Mouse (Mus musculus): ENCODE data around the gene Olfr1420. TPM values are rescaled to one million over a fixed set of nuclear protein-coding genes. Genes with fewer than 3 reads are reported as not detected.
A peak's percentile ranks its signal among the peaks of the same experiment; 100 is the strongest.
"Not testable (repeated sequence)": the region's sequence is repeated elsewhere in the genome, so short reads cannot be mapped to it uniquely, and the experiment has no call there.

The Olfr1420 gene
- not detected in 2 replicates for polyA plus RNA-seq (2015; fragmentation: Nextera tagmentation; extraction: Ambion mirVana)

DNA sequence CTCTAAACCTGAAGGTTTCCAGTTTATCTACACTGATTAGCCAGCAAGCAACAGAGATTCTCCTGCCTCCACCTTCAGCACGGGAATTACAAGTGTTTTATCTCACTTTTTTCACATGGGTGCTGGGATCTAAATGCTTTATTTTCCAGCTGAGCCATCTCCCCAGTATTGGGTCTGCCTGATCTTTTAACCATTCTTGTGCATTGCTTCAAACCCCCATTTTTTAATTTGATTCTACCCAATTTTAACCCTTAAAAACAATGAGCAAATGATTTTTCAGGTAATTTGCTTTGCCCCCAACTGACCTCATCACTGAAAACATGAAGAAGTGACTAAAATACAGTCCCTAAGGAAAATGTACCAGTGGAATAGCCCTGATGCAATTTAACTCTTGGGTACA lies at the start of gene Olfr1420:
Olfr1420 (plus strand) TSS at position 301 of the 400 bp plus-strand sequence.
- no peaks in the 10 kb centered on the region for H3K36me3 ChIP-seq (replicated peaks)
- 0 out of 2 replicates have a peak, but pooled peaks cover 4% of the 10 kb centered on the region for H3K27me3 ChIP-seq
- ATAC-seq (ENCODE audit: insufficient read depth), result no peak
- H3K27ac ChIP-seq (replicated peaks), result no peak within 1 kb of the TSS
- no peaks in the 10 kb centered on the region for H3K4me1 ChIP-seq (replicated peaks)
- 13% methylated on average over 1 of the region's 1 CpGs for WGBS (ENCODE audit: insufficient replicate concordance)
- H3K4me3 ChIP-seq (replicated peaks), result no peak within 1 kb of the TSS
- no peak within 1 kb of the TSS for H3K9ac ChIP-seq
- H3K4me2 ChIP-seq, result no peak within 1 kb of the TSS
- H3K9me3 ChIP-seq (replicated peaks), result no peaks in the 10 kb centered on the region

DNA sequence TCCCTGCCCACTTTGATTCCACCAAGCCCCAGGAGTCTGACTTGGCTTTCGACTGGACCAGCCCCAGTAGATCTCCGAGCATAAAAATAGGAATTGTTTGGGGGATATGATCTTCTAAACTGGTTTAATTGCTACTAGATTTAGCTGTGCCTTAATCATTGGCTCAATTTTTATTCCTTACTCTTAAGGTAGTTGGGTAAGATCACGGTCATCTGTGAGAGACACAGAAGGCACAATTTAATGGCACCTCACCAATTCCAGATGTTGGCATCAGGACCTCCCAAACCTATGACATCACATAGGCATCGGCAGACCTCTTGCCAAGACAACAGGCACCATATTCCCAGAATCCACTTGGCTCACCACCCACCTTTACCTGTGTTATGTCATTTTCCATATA lies 47.2 kb upstream of the Olfr1420 start, which contains the start of gene Olfr1417:
Olfr1417 (minus strand) TSS at position 101 of the 400 bp plus-strand sequence.
- no peak within 1 kb of the TSS for H3K27ac ChIP-seq (replicated peaks)
- no peaks in the 10 kb centered on the region for H3K9me3 ChIP-seq (replicated peaks)
- 60% methylated on average over 4 of the region's 4 CpGs for WGBS (ENCODE audit: insufficient replicate concordance)
- no peaks in the 10 kb centered on the region for H3K27me3 ChIP-seq
- no peaks in the 10 kb centered on the region for H3K36me3 ChIP-seq (replicated peaks)
- no peak for ATAC-seq (ENCODE audit: insufficient read depth)
- H3K4me1 ChIP-seq (replicated peaks), result no peaks in the 10 kb centered on the region
- H3K4me2 ChIP-seq, result no peak within 1 kb of the TSS
- H3K9ac ChIP-seq, result no peak within 1 kb of the TSS
- H3K4me3 ChIP-seq (replicated peaks), result no peak within 1 kb of the TSS

DNA sequence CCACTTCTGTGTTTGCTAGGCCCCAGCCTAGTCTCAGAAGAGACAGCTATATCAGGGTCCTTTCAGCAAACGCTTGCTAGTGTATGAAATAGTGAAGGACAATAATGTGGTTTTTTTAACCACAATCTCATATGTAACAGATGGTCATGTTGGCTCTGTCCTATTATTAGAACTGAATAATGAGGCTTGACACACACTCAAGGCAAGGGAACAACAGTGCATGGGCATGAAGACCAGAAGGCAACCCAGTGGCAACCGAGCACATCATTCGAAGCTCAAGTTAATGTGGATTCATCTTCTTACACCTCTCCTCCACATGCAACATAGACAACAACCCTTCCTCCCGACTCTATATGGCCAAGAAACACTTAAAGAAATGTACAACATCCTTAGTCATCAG lies 40.0 kb upstream of the Olfr1420 start:
- Histone ChIP-seq H3K27ac (replicated peaks) (no peak overlapping the region), H3K4me1 (replicated peaks) (no peaks in the 10 kb centered on the region), H3K9me3 (replicated peaks) (no peaks in the 10 kb centered on the region), H3K4me2 (no peak overlapping the region), H3K27me3 (no peaks in the 10 kb centered on the region), H3K9ac (no peak overlapping the region), H3K36me3 (replicated peaks) (no peaks in the 10 kb centered on the region), H3K4me3 (replicated peaks) (no peak overlapping the region)
- ATAC-seq (ENCODE audit: insufficient read depth), result no peak
- 42% methylated on average over 4 of the region's 4 CpGs for WGBS (ENCODE audit: insufficient replicate concordance)

DNA sequence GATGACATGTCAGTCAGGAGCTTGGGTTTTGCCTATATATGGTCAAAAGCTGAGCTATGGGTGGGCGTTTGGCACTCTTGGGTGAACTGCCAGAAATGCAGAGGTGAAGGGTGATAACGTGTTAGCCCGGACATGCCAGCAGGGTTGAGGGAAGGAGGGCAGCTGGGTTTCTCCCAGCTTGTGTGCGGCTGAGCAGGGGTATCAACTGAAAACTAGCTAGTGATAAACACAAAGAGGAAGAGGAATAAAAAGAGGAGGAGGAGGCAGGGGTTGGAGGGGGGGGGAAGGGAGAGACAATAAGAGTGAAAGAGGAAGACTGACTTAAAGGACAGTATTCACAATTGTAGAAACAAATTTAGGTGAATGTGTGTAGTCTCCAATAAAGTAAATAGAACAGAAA lies 33.7 kb upstream of the Olfr1420 start:
- Histone ChIP-seq H3K27me3 (no peaks in the 10 kb centered on the region), H3K4me2 (no peak overlapping the region), H3K27ac (replicated peaks) (no peak overlapping the region), H3K36me3 (replicated peaks) (no peaks in the 10 kb centered on the region), H3K4me3 (replicated peaks) (no peak overlapping the region), H3K4me1 (replicated peaks) (no peaks in the 10 kb centered on the region), H3K9ac (no peak overlapping the region), H3K9me3 (replicated peaks) (no peaks in the 10 kb centered on the region)
- 22% methylated on average over 4 of the region's 4 CpGs for WGBS (ENCODE audit: insufficient replicate concordance)
- no peak for ATAC-seq (ENCODE audit: insufficient read depth)

DNA sequence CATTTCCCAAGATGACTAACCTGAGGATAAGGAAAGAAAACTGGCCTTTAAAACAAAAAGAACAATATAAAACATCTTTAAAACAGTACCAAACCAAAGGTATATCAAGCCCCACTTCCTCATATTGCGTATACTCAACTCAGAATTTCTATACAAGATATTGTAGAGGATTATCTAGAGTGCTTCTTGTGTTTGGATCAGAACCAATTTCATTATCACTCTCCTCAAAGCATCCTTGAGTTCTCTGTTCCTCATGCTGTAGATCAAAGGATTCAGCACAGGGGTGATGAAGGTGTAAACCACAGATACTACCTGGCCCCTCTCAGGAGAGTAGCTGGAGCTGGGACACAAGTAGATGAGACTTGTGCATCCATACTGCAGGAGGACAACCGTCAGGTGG lies 31.5 kb upstream of the Olfr1420 start:
- Histone ChIP-seq H3K4me2 (no peak overlapping the region), H3K4me1 (replicated peaks) (no peaks in the 10 kb centered on the region), H3K4me3 (replicated peaks) (no peak overlapping the region), H3K9me3 (replicated peaks) (no peaks in the 10 kb centered on the region), H3K9ac (no peak overlapping the region), H3K27me3 (no peaks in the 10 kb centered on the region), H3K36me3 (replicated peaks) (no peaks in the 10 kb centered on the region), H3K27ac (replicated peaks) (no peak overlapping the region)
- WGBS (ENCODE audit: insufficient replicate concordance), result 69% methylated on average over 2 of the region's 2 CpGs
- no peak for ATAC-seq (ENCODE audit: insufficient read depth)

DNA sequence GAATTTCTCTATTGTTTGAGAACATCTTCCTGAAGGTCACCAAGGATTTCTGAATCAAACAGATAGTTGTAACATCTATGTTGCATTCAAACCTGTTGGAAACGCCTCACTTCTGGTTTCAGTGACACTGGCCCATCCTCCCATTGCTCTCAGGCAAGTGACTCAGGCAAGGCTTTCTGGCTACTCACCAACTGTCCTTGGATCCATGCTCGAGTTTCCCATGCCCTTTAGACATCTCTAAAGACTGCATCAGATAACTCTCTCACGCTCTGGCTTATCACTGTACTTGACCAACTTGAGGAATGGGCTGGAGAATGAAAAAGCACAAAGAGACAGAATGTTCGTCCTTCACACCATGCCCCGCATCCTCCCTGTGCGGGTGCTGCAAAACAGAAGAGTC lies 29.9 kb upstream of the Olfr1420 start:
- Histone ChIP-seq H3K36me3 (replicated peaks) (no peaks in the 10 kb centered on the region), H3K4me2 (no peak overlapping the region), H3K4me3 (replicated peaks) (no peak overlapping the region), H3K27ac (replicated peaks) (no peak overlapping the region), H3K9me3 (replicated peaks) (no peaks in the 10 kb centered on the region), H3K9ac (no peak overlapping the region), H3K27me3 (no peaks in the 10 kb centered on the region), H3K4me1 (replicated peaks) (no peaks in the 10 kb centered on the region)
- 49% methylated on average over 6 of the region's 6 CpGs for WGBS (ENCODE audit: insufficient replicate concordance)
- no peak for ATAC-seq (ENCODE audit: insufficient read depth)

DNA sequence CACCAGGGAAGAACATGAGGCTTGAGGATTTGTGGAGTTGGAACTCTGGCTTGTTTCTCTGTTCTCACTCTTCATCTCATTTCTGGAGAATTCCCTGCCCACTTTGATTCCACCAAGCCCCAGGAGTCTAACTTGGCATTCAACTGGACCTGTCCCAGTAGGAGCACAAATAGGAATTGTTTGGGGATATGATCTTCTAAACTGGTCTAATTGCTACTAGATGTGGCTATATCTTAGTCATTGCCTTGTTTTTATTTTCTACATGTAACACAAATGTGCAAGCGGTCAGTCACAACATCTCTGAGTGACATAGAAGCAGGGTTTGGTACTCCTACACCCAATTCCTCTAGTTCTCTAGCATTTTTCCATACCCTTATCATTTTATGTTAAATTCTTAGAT lies 25.4 kb upstream of the Olfr1420 start, which contains the start of gene Olfr1418:
Olfr1418 (minus strand) TSS at position 101 of the 400 bp plus-strand sequence.
- Histone ChIP-seq H3K4me3 (replicated peaks) (no peak within 1 kb of the TSS), H3K4me1 (replicated peaks) (no peaks in the 10 kb centered on the region), H3K4me2 (no peak within 1 kb of the TSS), H3K36me3 (replicated peaks) (no peaks in the 10 kb centered on the region), H3K27ac (replicated peaks) (no peak within 1 kb of the TSS), H3K9ac (no peak within 1 kb of the TSS), H3K9me3 (replicated peaks) (no peaks in the 10 kb centered on the region), H3K27me3 (no peaks in the 10 kb centered on the region)
- 79% methylated on average over 1 of the region's 1 CpGs for WGBS (ENCODE audit: insufficient replicate concordance)
- no peak for ATAC-seq (ENCODE audit: insufficient read depth)

DNA sequence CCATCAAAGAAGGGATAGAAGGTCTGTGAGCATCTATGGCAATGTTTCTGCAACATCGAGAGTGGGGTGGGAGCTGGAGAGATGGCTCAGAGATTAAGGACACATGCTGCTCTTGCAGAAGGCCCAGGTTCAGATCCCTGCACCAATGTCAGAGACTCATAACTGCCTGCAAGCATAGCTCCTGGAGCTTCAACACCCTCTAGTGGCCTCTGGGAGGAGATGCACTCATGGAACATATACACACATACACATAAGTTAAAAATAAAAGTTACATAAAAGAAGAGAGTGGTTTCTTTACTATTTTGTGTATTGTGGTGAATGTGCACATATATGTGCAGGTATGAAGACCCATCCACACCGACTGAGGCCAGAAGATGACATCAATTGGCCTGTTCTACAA lies 18.5 kb upstream of the Olfr1420 start:
- Histone ChIP-seq H3K9ac (no peak overlapping the region), H3K36me3 (replicated peaks) (no peaks in the 10 kb centered on the region), H3K4me1 (replicated peaks) (no peaks in the 10 kb centered on the region), H3K4me3 (replicated peaks) (no peak overlapping the region), H3K27ac (replicated peaks) (no peak overlapping the region), H3K27me3 (no peaks in the 10 kb centered on the region), H3K4me2 (no peak overlapping the region), H3K9me3 (replicated peaks) (no peaks in the 10 kb centered on the region)
- 66% methylated on average over 2 of the region's 2 CpGs for WGBS (ENCODE audit: insufficient replicate concordance)
- ATAC-seq (ENCODE audit: insufficient read depth), result no peak

DNA sequence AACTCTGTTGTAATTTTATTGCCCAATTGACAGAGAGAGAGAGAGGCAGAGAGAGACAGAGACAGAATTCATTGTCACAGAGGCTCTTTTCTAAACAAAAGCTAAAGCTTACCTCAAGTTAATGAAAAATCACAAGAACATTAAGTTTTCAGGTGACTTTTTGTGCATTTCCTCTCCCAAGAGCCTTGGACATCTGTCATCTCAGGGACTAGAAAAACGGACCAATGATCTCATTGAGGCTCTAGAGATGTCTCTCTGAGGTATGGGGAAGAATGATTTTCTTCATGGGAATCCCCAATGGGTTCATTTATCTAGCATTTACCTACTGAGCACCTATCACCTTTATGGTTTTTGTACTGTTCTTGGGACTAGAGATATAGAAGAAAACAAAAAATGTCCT lies 11.4 kb upstream of the Olfr1420 start, which contains the start of gene Olfr1419:
Olfr1419 (minus strand) TSS at position 101 of the 400 bp plus-strand sequence.
- 25% methylated on average over 1 of the region's 1 CpGs for WGBS (ENCODE audit: insufficient replicate concordance)
- no peaks in the 10 kb centered on the region for H3K9me3 ChIP-seq (replicated peaks)
- H3K4me3 ChIP-seq (replicated peaks), result no peak within 1 kb of the TSS
- no peaks in the 10 kb centered on the region for H3K4me1 ChIP-seq (replicated peaks)
- no peak within 1 kb of the TSS for H3K27ac ChIP-seq (replicated peaks)
- H3K27me3 ChIP-seq, result no peaks in the 10 kb centered on the region
- H3K4me2 ChIP-seq, result no peak within 1 kb of the TSS
- H3K9ac ChIP-seq, result no peak within 1 kb of the TSS
- no peaks in the 10 kb centered on the region for H3K36me3 ChIP-seq (replicated peaks)
- no peak for ATAC-seq (ENCODE audit: insufficient read depth)

DNA sequence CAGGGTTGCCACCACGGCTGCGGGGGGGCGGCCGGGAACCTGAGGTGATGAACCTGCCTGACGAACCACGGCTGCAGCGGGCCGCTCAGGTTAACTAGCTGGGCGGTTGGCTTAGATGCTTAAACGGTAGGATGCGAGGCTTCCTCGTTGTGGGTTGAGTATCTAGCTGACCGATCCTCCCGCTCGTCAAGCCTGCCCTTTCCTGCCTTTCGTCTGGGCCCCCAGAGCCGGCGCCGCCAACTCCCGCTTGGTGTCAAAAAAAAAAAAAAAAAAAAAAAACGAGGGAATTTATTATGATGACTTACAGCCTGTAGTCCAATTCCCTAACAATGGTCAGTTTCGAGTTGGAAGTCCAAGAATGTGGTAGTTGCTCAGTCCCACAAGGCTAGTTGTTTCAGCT lies 8.0 kb upstream of the Olfr1420 start:
- H3K4me3 ChIP-seq (replicated peaks); H3K27ac ChIP-seq (replicated peaks); ATAC-seq (ENCODE audit: insufficient read depth); H3K9me3 ChIP-seq (replicated peaks); H3K4me1 ChIP-seq (replicated peaks); H3K9ac ChIP-seq; H3K27me3 ChIP-seq; H3K36me3 ChIP-seq (replicated peaks); H3K4me2 ChIP-seq: not testable (repeated sequence)
- 52% methylated on average over 22 of the region's 22 CpGs for WGBS (ENCODE audit: insufficient replicate concordance)

DNA sequence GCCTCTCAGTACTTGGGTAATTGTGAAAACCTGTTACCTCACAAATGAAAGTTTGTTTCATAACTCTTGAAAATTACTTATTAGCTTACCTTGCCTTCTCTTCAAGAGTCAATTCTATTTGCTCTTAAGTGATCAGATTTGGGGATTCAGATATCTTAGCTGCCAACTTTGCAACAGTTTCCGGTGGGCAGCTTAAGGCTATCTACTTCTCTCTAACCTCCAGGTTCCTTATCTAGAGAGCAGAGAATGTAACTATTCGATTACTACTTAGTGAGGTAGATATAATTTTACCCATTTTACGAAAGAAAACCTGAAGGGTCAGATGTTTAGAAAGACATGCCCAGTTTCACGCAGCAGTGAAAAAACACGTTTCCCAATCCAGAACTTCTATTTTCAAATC lies 24.7 kb downstream of the Olfr1420 start:
- H3K4me2 ChIP-seq, result peak overlapping the region; percentile 90
- no peaks in the 10 kb centered on the region for H3K27me3 ChIP-seq
- H3K27ac ChIP-seq (replicated peaks), result no peak overlapping the region; the same call in 1 of the 2 replicates
- peak overlapping the region; percentile 87; the same call in 1 of the 2 replicates for H3K4me3 ChIP-seq (replicated peaks)
- peaks cover 22% of the 10 kb centered on the region for H3K4me1 ChIP-seq (replicated peaks)
- peaks cover 7% of the 10 kb centered on the region; the same call in 1 of the 2 replicates for H3K36me3 ChIP-seq (replicated peaks)
- H3K9ac ChIP-seq, result no peak overlapping the region
- H3K9me3 ChIP-seq (replicated peaks), result no peaks in the 10 kb centered on the region
- WGBS (ENCODE audit: insufficient replicate concordance), result 27% methylated on average over 5 of the region's 5 CpGs
- no peak for ATAC-seq (ENCODE audit: insufficient read depth)

DNA sequence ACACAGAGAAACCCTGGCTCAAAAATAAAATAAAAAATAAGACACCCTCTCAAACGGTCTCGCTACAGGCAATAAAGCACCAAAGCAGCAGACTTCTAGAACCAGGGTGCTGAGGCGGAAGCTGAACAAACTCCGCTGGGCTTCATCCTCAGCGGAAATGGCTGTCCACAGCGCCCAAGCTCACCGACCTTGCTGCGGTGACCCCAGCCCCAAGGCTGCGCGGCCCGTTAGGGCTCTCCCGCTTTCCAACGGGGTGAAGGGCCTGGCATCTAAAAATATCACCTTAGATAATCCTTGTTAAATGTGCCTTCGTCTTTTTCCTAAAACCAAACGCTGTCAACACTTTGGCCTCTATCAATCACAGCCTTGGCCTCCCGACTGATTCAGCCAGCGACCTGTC lies 25.2 kb downstream of the Olfr1420 start:
- H3K4me1 ChIP-seq (replicated peaks), result peaks cover 22% of the 10 kb centered on the region
- ATAC-seq (ENCODE audit: insufficient read depth), result 0 out of 2 replicates have a peak, but pooled peaks have one; percentile 9
- peaks cover 9% of the 10 kb centered on the region; the same call in 1 of the 2 replicates for H3K36me3 ChIP-seq (replicated peaks)
- H3K4me2 ChIP-seq, result peak overlapping the region; percentile 90
- peak overlapping the region; percentile 65 for H3K27ac ChIP-seq (replicated peaks)
- no peaks in the 10 kb centered on the region for H3K27me3 ChIP-seq
- H3K9ac ChIP-seq, result peak overlapping the region; percentile 90
- 2% methylated on average over 17 of the region's 17 CpGs for WGBS (ENCODE audit: insufficient replicate concordance)
- no peaks in the 10 kb centered on the region for H3K9me3 ChIP-seq (replicated peaks)
- peak overlapping the region; percentile 87 for H3K4me3 ChIP-seq (replicated peaks)

All from liver, embryonic 15.5 days (tissue).